Mouse (Mus musculus): Measurements from ENCODE around the gene Olfr648.

DNA sequence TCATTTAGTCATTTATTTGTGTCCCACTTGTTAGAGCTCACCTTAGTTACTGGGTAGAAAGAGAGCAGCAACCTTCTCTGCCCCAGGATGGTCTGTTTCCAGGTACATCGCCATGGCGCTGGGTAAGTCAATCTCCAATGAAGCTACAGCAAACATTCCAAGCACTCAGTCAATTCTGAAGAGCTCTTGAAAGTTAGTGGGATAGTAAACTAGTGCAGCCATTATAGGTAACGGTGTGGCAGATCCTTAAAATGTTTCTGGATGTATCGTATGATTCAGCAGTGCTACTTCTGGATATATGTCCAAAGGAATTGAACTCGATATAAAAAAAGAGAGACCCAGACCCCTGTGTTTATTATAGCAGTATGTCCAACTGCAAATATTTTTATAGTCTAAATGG lies 45.9 kb downstream of the Olfr648 start, which contains the start of gene Olfr643:
- TF ChIP-seq CTCF (IDR thresholded peaks at IDR 0.05; ENCODE audit: low read depth) (no peak), EP300 (optimal IDR thresholded peaks at IDR 0.05) (no peak)
